Mouse (Mus musculus) c-Kit-negative CD71-positive TER-119-positive erythroid progenitor cells, embryonic 14.5 days (primary cell): Measurements from ENCODE around the gene Cdh6.

Source experiments
- DNase-seq: peaks from one replicate; pipeline ENCODE4 v3.0.0-alpha.2; 2013; ENCODE audit warnings: low read depth, low spot score

The Cdh6 gene

GRCm38 (mm10) chr15:13173071-13173778 is at the start of gene Cdh6:
Gene Cdh6 (minus strand): TSS chr15:13173675.
- no peak for DNase-seq

GRCm38 (mm10) chr15:13219727-13220454 is 46.4 kb upstream of the Cdh6 start:
- no peak for DNase-seq

DNA sequence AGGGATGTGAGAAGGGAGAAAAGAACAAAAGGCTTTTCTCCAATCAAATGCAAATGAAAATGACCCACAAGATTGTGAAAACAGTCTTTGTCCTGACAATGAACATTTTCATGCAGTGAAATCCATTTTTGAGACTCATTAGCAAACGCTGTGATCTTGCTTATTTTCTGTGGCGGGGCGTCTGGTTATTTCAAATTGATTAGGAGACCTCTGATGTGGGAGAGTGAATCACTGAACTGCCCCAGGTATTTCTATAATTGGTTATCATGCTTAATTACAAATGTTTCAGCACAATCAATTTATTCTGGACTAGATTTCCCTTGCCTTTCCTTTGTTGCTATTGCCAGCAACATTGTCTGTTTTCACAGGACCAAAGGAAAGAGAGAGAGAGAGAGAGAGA is 44.3 kb upstream of the Cdh6 start:
- no peak for DNase-seq

DNA sequence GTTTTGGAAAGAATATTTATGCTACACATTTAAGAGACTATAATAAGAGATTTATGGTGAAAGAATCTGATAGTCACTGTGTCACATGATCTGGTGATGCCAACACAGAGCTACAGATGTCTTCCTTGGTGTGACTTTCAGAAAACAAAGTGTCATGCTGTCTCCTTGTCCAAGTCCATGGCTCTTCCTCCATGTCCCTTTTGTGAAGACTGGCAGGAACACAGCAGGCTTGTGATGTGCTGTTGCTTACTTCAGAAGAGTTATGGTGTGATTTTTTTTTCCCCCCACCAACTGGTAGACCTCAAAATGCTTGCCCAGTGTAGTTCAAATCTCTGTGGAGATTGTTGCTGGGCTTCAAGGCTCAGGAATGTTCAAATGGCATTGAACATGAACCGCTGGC is 43.7 kb upstream of the Cdh6 start:
- DNase-seq: no peak

DNA sequence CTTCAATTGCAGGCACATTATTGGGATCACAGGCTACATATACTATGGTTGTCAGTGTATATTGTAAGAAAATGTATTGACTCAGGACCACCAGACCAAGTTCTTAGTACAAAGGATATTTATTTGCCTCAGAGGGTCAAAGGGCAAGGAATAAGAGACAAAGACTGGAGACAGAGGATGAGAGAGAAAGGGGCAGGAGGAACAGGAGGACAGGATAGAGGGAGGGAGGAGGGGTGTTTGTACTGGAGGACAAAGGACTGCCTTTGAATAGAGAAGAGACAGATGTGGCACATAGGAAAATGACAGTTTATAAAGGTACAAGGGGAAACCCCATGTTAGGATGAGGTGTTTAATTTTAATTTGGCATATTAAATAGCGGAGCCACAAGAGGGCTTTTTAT is 39.5 kb upstream of the Cdh6 start:
- no peak for DNase-seq

GRCm38 (mm10) chr15:13212027-13212685 is 38.7 kb upstream of the Cdh6 start:
- no peak for DNase-seq

- no peak for DNase-seq
Observed at GRCm38 (mm10) chr15:13210186-13210585, 36.7 kb upstream of the Cdh6 start.

GRCm38 (mm10) chr15:13208716-13209115 is 35.2 kb upstream of the Cdh6 start:
- DNase-seq: no peak

GRCm38 (mm10) chr15:13196237-13196636 is 22.8 kb upstream of the Cdh6 start:
- no peak for DNase-seq

DNA sequence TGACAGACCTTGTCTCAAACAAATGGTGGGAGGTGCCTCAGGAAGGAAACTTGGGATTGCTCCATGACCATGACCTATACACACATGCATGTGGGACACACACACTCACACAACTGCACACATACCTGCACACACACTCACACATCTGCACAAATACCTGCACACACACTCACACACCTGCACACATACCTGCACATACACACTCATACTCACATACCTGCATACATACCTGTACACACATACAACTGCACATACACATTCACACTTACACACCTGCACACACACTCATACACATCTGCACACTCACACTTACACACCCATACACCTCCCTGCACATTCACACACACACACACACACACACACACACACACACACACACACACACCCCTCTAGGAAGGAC is 20.6 kb upstream of the Cdh6 start:
- DNase-seq: no peak

GRCm38 (mm10) chr15:13193076-13193475 is 19.6 kb upstream of the Cdh6 start:
- DNase-seq: no peak

- DNase-seq: no peak
Observed at GRCm38 (mm10) chr15:13183661-13184060, 10.2 kb upstream of the Cdh6 start.

DNA sequence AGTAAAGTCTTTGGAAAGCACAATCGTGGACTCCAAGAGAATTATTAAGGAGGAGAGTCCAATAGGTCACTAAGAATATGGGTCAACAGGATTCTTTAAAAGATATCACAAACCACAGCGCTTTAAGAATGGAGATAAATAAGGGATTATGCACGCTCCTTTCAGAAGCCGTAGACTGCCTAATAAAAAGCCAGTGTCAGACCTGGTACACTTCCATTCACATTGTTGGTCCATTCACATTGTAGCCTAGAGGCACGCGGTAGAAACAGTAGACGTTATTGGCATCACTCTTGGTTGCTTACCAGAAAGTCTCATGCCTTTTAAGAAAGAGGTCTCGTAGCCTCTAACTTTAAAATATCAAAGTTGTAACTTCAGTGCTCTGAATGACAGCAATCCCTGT is 8.0 kb upstream of the Cdh6 start:
- DNase-seq: no peak

- DNase-seq: no peak
Observed at GRCm38 (mm10) chr15:13181014-13181413, 7.5 kb upstream of the Cdh6 start.

DNA sequence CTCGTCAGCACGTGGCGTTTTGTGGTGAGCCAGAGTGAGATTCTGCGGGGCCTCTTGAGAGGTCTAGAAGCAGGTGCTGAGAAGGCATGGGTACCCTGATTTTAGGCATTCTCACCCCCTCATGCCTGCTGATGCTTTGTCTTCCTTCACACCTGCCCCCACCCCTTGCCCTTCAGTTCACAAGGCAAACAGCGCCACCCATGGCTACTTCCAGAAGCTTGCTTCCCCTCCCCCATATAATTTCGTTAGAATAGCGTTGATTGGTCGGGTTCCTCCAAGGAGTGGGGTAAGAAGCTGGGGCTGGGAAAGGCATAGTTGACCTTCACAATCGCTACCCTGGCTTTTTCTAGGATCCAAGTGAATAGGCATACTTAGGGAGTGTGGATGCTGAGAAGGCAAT is 2.5 kb upstream of the Cdh6 start:
- no peak for DNase-seq

- DNase-seq: no peak
Observed at GRCm38 (mm10) chr15:13174618-13174980, 1.1 kb upstream of the Cdh6 start.

DNA sequence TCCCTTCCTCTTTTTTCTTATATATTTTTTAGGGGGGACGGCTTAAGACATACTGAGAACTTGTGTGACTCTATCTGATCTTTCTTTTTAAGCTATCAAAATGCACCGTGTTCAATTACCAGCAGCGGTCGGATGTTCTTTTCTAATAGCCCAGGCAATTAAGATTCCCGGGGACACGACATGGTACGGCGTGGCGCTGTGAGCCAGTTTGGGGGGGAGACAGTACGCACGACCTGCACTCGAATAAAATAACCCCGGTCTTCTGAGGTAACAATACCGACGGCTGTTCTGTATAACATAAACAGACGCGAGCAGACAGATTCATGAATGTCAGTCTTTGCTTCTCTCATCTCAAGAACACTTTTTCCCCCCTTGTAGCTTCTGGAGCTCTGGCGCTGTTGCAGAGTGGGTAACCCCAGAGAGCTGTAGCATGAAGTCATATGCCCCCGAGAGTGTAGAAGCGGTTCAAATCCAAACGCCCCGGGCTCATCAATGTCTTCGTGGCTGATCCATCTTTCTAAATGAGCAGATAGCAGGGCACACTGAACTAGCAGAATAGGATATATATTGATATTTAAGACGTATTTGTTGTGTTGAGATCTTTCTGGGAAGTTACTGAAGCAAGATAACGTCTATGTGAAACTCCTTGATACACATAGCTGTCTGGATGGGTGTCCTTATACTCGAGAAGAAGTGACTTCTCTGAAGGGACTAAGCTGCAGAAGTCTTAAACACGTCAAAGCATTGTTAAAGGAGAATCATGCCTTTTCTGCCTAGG is 554 bp upstream of the Cdh6 start:
- no peak for DNase-seq

- no peak for DNase-seq
Observed at GRCm38 (mm10) chr15:13172365-13173070, 957 bp downstream of the Cdh6 start.

- DNase-seq: no peak
Observed at GRCm38 (mm10) chr15:13171486-13172364, 1.8 kb downstream of the Cdh6 start.

GRCm38 (mm10) chr15:13165094-13165885 is 8.2 kb downstream of the Cdh6 start:
- DNase-seq: no peak
